Mouse (Mus musculus): ENCODE results near the gene Tmem132c. TPM values are rescaled to one million over a fixed set of nuclear protein-coding genes. Genes with fewer than 3 reads are reported as not detected.

Gene Tmem132c
- total and polyA plus RNA-seq, 2 experiments: under 0.01 TPM; not detected in 1

DNA sequence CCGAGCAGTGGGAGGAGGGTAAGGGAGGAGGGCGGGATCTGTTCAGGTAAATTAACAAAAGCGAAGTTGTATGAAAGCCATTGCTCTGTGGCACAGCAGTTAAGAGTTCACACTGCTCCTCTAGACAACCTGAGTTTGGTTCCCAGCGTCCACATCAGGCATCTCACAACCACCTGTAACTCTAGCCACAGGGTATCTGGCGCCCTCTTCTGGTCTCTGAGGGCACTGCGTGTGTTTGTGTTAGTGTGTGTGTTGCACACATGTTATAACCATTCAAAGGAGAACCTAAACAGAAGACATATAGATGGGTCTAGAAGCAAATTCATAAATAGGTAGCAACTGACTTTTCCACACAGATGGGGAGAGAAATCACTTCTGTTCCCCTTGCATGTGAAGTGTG is 245.6 kb downstream of the Tmem132c start:
- DNase-seq (ENCODE audit: extremely low read depth, low read depth, low spot score): no peak
- H3K4me3 ChIP-seq (ENCODE audit: insufficient read depth, low read depth, low read length): no peak overlapping the region
- no peaks in the 10 kb centered on the region for H3K27me3 ChIP-seq (ENCODE audit: control insufficient read depth, insufficient read depth, low read length)
- no peaks in the 10 kb centered on the region for H3K79me2 ChIP-seq (ENCODE audit: control insufficient read depth, insufficient read depth, low read length)
- H3K36me3 ChIP-seq (ENCODE audit: control insufficient read depth, insufficient read depth, low read length): no peaks in the 10 kb centered on the region
- no peaks in the 10 kb centered on the region for H3K4me1 ChIP-seq (ENCODE audit: control insufficient read depth, insufficient read depth, low read length)
- H3K27ac ChIP-seq (replicated peaks; ENCODE audit: insufficient read depth, low read depth, low read length): no peak overlapping the region
- 70% methylated on average over 6 of the region's 6 CpGs for WGBS
- H3K9ac ChIP-seq (ENCODE audit: low read depth, low read length): no peak overlapping the region
- TF ChIP-seq POLR2A (IDR thresholded peaks at IDR 0.05; ENCODE audit: extremely low read depth, insufficient read depth, low read length): no peak
- peak; percentile 11; the same call in 1 of the 2 replicates for TF ChIP-seq CTCF (IDR thresholded peaks at IDR 0.05; ENCODE audit: low read depth, low read length)

DNA sequence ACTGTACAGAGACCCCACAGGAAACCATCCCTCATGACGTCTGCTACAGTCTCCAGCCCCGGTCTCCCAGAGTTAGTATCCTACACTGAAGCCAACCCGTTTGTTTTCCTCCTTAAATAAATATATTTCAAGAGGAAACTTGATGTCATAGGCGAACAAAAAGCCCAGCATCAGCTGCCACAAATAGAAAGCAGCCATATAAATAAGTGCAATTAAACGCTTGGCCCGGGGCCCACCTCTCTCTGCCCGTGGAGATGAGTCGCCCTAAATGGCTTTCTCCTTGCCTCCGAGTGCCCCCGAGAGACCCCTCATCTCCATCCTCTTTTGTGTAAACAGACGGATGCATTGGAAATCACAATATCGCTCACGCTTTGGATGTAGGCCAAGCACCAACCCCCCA is 247.1 kb downstream of the Tmem132c start:
- no peak overlapping the region for H3K27ac ChIP-seq (replicated peaks; ENCODE audit: insufficient read depth, low read depth, low read length)
- no peaks in the 10 kb centered on the region for H3K27me3 ChIP-seq (ENCODE audit: control insufficient read depth, insufficient read depth, low read length)
- WGBS: 83% methylated on average over 13 of the region's 13 CpGs
- no peaks in the 10 kb centered on the region for H3K36me3 ChIP-seq (ENCODE audit: control insufficient read depth, insufficient read depth, low read length)
- no peaks in the 10 kb centered on the region for H3K4me1 ChIP-seq (ENCODE audit: control insufficient read depth, insufficient read depth, low read length)
- no peak overlapping the region for H3K9ac ChIP-seq (ENCODE audit: low read depth, low read length)
- H3K79me2 ChIP-seq (ENCODE audit: control insufficient read depth, insufficient read depth, low read length): no peaks in the 10 kb centered on the region
- TF ChIP-seq POLR2A (IDR thresholded peaks at IDR 0.05; ENCODE audit: extremely low read depth, insufficient read depth, low read length) (no peak), CTCF (IDR thresholded peaks at IDR 0.05; ENCODE audit: low read depth, low read length) (no peak)
- no peak overlapping the region for H3K4me3 ChIP-seq (ENCODE audit: insufficient read depth, low read depth, low read length)
- DNase-seq (ENCODE audit: extremely low read depth, low read depth, low spot score): no peak

DNA sequence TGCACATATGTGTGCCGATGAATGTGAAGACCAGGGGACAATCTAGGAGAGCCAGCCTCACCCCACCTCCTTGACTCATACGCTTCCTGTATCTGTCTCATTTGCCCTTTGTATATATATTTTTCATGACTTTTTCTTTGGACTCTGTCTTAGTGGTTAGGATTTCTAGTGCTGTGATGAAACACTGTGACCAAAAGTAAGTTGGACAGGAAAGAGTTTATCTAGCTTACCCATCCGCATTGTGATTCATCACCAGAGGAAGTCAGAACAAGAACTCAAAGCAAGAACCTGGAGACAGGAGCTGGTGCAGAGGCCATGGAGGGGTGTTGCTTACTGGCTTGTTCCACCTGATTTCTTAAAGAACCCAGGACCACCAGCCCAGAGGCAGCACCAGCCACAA is 250.1 kb downstream of the Tmem132c start:
- 83% methylated on average over 3 of the region's 3 CpGs for WGBS
- H3K4me3 ChIP-seq (ENCODE audit: insufficient read depth, low read depth, low read length): no peak overlapping the region
- H3K9ac ChIP-seq (ENCODE audit: low read depth, low read length): no peak overlapping the region
- H3K27me3 ChIP-seq (ENCODE audit: control insufficient read depth, insufficient read depth, low read length): no peaks in the 10 kb centered on the region
- no peaks in the 10 kb centered on the region for H3K36me3 ChIP-seq (ENCODE audit: control insufficient read depth, insufficient read depth, low read length)
- TF ChIP-seq CTCF (IDR thresholded peaks at IDR 0.05; ENCODE audit: low read depth, low read length) (no peak), POLR2A (IDR thresholded peaks at IDR 0.05; ENCODE audit: extremely low read depth, insufficient read depth, low read length) (no peak)
- no peaks in the 10 kb centered on the region for H3K4me1 ChIP-seq (ENCODE audit: control insufficient read depth, insufficient read depth, low read length)
- no peak for DNase-seq (ENCODE audit: extremely low read depth, low read depth, low spot score)
- no peaks in the 10 kb centered on the region for H3K79me2 ChIP-seq (ENCODE audit: control insufficient read depth, insufficient read depth, low read length)
- H3K27ac ChIP-seq (replicated peaks; ENCODE audit: insufficient read depth, low read depth, low read length): no peak overlapping the region

DNA sequence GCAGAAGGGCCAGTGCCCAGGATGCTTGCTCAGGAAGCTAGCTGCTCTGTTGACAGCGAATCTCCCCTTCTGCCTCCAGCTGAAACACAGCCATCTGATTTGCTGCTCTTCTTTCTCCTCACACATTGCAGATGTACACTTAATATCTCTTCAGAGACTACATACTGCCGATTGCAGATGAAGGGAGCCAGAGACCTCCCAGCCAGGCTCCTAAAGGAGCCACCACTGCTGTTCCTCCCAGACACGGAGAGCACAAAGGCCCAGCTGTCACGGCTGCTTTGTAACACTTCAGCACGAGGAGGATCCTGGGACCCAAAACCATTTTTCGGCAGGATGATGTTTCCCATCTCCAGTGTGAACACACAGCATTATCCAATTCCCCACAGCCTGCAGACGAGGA is 255.3 kb downstream of the Tmem132c start:
- Histone ChIP-seq H3K9ac (ENCODE audit: low read depth, low read length) (no peak overlapping the region), H3K4me1 (ENCODE audit: control insufficient read depth, insufficient read depth, low read length) (no peaks in the 10 kb centered on the region), H3K36me3 (ENCODE audit: control insufficient read depth, insufficient read depth, low read length) (no peaks in the 10 kb centered on the region), H3K27me3 (ENCODE audit: control insufficient read depth, insufficient read depth, low read length) (no peaks in the 10 kb centered on the region), H3K27ac (replicated peaks; ENCODE audit: insufficient read depth, low read depth, low read length) (no peak overlapping the region), H3K4me3 (ENCODE audit: insufficient read depth, low read depth, low read length) (no peak overlapping the region), H3K79me2 (ENCODE audit: control insufficient read depth, insufficient read depth, low read length) (no peaks in the 10 kb centered on the region)
- DNase-seq (ENCODE audit: extremely low read depth, low read depth, low spot score): no peak
- 58% methylated on average over 7 of the region's 7 CpGs for WGBS
- no peak for TF ChIP-seq CTCF (IDR thresholded peaks at IDR 0.05; ENCODE audit: low read depth, low read length)

DNA sequence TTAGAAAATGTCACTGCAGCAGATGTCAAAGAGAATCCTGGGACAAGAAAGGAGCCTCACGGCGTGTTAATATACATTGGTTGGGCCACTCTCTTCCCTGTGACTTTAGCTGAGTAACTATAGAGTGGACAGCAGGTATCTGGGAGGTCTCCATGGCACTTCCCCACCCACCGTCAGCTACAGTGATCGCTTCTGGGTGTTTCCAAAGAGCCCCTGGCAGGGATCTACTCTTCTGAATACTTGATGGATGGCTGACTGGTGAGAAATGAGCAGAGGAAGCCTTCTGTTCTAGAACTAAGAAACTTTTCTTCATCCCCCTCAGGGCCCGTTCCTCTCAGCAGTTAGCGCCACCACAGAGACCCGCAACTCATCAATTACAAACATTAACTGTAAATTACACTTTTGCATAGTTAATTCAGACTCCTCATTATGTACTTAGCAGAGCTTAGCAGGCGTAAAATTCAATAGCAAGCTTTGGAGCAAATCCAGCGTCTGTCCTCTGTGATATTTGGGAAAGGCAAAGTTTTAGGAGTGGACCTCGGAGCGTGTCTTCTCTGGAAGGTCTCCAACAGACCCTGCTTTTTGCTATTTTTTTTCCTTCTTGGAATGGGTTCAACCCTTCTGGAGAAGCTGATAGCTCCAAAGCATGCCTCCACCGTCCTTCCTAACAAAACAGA is 257.7 kb downstream of the Tmem132c start:
- Histone ChIP-seq H3K27me3 (ENCODE audit: control insufficient read depth, insufficient read depth, low read length) (no peaks in the 10 kb centered on the region), H3K9ac (ENCODE audit: low read depth, low read length) (no peak overlapping the region), H3K4me3 (ENCODE audit: insufficient read depth, low read depth, low read length) (no peak overlapping the region), H3K27ac (replicated peaks; ENCODE audit: insufficient read depth, low read depth, low read length) (no peak overlapping the region), H3K36me3 (ENCODE audit: control insufficient read depth, insufficient read depth, low read length) (no peaks in the 10 kb centered on the region), H3K79me2 (ENCODE audit: control insufficient read depth, insufficient read depth, low read length) (no peaks in the 10 kb centered on the region), H3K4me1 (ENCODE audit: control insufficient read depth, insufficient read depth, low read length) (no peaks in the 10 kb centered on the region)
- no peak for TF ChIP-seq CTCF (IDR thresholded peaks at IDR 0.05; ENCODE audit: low read depth, low read length)
- TF ChIP-seq POLR2A (IDR thresholded peaks at IDR 0.05; ENCODE audit: extremely low read depth, insufficient read depth, low read length): no peak
- no peak for DNase-seq (ENCODE audit: extremely low read depth, low read depth, low spot score)
- WGBS: 79% methylated on average over 12 of the region's 12 CpGs

DNA sequence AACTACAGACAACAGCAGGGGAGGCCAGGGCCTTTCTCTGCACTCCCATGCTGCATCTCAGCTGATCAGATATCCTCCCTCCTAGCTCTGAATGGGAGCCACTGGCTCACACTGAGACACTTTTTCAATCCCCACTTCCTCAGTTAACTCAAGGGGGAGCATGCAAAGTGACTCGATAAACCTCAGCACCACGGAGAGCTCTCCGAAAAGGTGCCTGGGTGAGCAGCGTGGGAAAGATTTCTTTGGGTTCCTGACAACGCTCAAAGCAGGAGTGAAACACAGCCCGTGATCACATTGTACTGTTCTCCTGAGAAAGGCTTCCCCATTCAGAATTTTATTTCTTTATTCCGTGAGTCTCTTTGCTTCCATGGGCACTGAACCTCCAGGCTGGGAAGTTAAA is 261.2 kb downstream of the Tmem132c start:
- H3K4me1 ChIP-seq (ENCODE audit: control insufficient read depth, insufficient read depth, low read length): no peaks in the 10 kb centered on the region
- H3K9ac ChIP-seq (ENCODE audit: low read depth, low read length): no peak overlapping the region
- no peak overlapping the region for H3K4me3 ChIP-seq (ENCODE audit: insufficient read depth, low read depth, low read length)
- TF ChIP-seq POLR2A (IDR thresholded peaks at IDR 0.05; ENCODE audit: extremely low read depth, insufficient read depth, low read length) (no peak), CTCF (IDR thresholded peaks at IDR 0.05; ENCODE audit: low read depth, low read length) (no peak)
- 29% methylated on average over 7 of the region's 7 CpGs for WGBS
- DNase-seq (ENCODE audit: extremely low read depth, low read depth, low spot score): no peak
- no peaks in the 10 kb centered on the region for H3K36me3 ChIP-seq (ENCODE audit: control insufficient read depth, insufficient read depth, low read length)
- H3K79me2 ChIP-seq (ENCODE audit: control insufficient read depth, insufficient read depth, low read length): no peaks in the 10 kb centered on the region
- no peaks in the 10 kb centered on the region for H3K27me3 ChIP-seq (ENCODE audit: control insufficient read depth, insufficient read depth, low read length)
- no peak overlapping the region for H3K27ac ChIP-seq (replicated peaks; ENCODE audit: insufficient read depth, low read depth, low read length)
